Mouse (Mus musculus): ENCODE results near the gene Zbtb43.

- TF ChIP-seq CTCF (IDR thresholded peaks at IDR 0.05; ENCODE audit: insufficient read depth, low read depth, low read length): no peak
- TF ChIP-seq POLR2A (IDR thresholded peaks at IDR 0.05; ENCODE audit: insufficient read depth, low read depth, low read length): no peak
Observed at GRCm38 (mm10) chr2:33461066-33461465, 7.3 kb downstream of the Zbtb43 start.
